Mouse (Mus musculus): ENCODE results near the gene Decr2.
"Not testable (repeated sequence)": the region's sequence is repeated elsewhere in the genome, so short reads cannot be mapped to it uniquely, and the experiment has no call there.

The Decr2 gene

DNA sequence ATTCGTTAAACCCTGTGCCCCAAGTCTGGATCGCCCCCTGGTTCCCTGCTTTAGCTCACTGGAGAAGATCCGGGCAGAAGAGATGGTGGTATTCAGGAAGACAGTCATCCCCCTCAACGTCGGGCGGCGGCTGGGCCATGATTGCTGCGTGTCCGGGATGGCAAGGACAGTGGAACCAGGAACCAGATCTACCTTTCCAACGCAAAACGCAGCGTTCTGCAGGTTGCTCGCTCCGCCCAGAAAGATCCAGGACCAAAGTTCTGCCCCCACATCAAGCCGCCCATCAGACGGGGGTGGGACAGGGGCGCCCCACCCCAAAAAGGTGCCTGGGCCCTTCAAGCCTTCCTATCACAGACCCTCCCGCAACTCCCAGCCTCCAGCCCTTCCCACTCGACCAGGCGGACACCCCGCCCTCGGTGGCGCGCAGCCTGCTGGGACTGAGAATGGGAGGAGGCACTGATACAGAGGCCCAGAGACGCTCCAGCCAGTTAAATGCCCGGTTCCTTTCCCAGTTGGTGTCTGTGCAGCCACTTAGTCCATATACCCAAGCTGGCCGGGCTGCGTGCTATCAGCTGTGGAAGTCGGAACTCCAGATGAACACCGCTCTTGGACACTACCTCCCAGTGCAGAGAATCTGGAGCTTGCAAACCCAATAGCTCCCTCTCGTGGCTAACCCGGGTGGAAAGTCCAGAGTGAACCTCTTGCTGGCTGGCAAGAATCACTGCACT, at the start of gene Decr2:
Gene Decr2 (minus strand): TSS at position 433 of the 728 bp plus-strand sequence.
- peak; percentile 92 to 95 for DNase-seq

DNA sequence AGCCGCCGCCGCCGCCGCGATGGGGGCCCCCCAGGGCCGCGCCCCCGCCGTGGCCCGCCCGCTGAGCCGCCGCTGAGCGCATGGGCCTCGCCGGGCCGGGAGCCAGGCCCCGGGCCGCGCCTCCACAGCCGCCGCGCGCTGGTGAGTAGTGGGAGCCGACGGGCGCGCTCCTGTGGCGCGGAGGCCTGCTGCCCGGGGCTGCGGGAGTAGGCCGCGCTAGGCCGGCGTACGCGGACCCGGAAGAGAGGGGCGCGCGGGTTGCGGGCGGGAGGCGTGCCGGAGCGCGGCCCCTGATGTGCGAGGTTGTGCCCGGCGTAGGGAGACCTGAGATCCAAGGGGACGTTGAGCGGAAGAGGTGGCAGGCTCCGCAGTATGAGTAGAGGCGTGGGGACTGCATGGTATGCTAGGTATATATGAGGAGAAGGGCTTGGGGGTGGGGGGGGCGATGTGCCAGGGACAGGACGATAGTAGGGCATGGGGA, 48.8 kb upstream of the Decr2 start:
- DNase-seq: no peak

DNA sequence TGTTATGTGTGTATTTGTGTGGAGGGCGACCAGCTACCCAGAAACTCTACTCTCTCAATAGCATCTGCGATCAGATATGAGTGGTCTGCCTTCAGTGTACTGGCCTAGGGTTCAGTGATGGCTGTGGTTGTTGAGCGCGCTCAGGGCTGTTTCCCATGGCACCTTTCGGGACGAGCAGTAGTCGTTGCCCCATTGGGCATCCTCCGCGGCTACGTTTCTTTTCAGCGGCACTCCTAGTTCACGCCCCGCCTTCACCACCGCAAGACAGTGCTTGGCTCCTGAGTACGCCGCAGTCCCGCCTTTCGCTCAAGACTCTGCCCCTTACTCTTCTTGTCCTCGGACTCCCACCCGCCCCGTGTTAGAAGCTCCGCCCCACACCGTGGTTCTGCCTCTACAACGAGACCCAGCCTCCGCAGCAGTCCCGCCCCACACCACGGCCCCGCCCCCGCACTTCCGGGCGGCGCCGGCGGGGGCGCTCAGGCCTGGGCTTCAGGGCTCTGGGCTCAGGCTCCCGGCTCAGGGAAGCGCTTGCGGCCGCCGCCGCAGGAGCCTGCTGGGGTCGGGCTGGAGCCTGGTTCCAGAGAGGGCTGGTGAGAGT, 48.2 kb upstream of the Decr2 start, which contains the start of gene Axin1:
Gene Axin1 (plus strand): TSS at position 450 of the 598 bp plus-strand sequence.
- peak; percentile 95 to 97 for DNase-seq

DNA sequence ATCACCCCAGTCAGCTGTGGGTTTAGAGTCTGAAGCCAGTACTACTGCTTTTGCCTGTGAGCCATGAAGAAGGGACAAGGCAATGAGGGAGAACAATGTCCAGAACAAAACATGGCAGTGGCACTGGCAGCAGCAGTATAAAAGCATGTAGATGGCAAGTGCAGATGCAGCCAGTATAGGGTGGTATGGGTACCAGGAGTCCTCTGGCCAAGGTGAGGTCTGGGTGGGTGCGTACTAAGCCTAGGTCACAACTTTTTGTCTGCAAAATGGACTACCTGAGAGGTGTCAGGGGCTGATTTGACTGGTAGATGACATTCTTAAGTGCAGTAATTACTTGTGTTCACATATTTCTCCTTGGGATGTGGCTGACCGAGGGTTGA, 47.6 kb upstream of the Decr2 start:
- DNase-seq: no peak

- no peak for DNase-seq
Observed at GRCm38 (mm10) chr17:26137106-26137750, 47.1 kb upstream of the Decr2 start.

GRCm38 (mm10) chr17:26131856-26132853, 42.0 kb upstream of the Decr2 start:
- no peak for DNase-seq

GRCm38 (mm10) chr17:26131062-26131732, 41.1 kb upstream of the Decr2 start:
- no peak for DNase-seq

- DNase-seq: no peak
Observed at GRCm38 (mm10) chr17:26125226-26125625, 35.1 kb upstream of the Decr2 start.

DNA sequence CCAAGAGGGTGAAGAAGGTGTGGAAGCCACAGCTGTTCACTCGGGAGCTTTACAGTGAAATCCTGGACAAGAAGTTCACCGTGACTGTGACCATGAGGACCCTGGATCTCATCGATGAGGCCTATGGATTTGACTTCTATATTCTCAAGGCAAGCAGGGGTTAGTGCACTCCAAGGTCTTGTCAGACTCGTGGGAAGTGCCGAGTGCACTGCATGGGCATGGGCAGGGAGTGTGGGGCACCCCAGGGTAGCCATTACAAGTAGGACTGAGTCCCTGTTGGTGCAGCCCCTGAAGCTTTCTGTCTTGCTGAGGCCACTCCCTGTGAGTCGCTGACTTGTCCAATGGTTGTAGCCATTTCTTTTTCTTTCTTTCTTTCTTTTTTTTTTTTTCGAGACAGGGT, 34.4 kb upstream of the Decr2 start:
- no peak for DNase-seq

DNA sequence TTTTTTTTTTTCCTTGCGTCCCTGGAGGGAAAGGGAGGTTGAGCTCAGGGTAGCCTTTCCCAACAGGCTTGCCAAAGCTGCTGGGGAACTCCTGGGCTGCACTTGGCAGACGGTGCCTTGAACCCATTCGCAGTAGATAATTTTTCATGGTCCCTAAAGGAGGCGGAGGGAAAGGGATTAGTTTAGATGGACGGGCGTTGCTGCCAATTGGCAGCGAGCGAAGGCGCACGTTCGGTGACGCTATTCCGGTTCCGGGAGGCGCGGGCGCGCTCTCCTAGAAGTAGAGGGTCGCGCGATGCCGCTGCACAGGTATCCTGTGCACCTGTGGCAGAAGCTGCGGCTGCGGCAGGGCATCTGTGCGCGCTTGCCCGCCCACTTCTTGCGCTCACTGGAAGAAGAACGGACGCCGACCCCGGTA, 33.1 kb upstream of the Decr2 start, which contains the start of gene Mrpl28:
Gene Mrpl28 (plus strand): TSS at position 234 of the 418 bp plus-strand sequence.
- peak; percentile 90 to 92 for DNase-seq

DNA sequence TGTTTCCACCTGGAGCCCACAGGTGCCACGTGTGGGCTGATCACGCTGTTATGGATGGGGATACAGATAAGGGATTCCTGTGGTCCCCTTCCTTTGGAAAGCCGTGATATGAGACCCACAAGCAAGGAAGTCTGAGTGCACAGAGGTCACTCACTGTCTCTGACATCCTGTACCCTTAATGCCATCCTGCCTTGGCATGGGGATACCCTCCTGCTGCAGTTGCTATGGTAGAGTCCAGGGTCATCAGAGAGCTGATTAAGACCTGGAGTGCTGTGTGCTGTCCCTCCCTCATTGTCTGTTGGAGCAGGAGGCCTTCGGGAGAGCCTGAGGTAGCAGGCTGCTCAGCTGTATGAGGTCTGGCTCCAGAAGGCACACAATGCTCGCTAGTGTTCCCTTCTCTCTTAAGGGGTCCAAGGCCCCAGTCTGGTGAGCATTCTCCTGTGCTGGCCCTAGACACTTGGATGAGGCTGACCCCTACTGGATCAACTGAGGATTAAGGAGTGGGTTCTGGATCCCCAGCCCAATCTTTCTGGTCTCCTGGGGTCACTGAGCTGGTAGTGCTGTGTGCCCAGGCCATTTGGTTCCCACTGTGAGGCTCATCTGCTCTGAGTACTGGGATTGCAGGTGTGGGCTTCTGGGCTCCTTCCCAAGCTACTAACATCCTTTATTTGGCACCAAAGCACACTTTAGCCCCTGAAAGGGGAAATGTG, 32.4 kb upstream of the Decr2 start:
- DNase-seq: no peak

GRCm38 (mm10) chr17:26119766-26120710, 29.9 kb upstream of the Decr2 start:
- DNase-seq: peak in 1 of 2 experiments; percentile 50

DNA sequence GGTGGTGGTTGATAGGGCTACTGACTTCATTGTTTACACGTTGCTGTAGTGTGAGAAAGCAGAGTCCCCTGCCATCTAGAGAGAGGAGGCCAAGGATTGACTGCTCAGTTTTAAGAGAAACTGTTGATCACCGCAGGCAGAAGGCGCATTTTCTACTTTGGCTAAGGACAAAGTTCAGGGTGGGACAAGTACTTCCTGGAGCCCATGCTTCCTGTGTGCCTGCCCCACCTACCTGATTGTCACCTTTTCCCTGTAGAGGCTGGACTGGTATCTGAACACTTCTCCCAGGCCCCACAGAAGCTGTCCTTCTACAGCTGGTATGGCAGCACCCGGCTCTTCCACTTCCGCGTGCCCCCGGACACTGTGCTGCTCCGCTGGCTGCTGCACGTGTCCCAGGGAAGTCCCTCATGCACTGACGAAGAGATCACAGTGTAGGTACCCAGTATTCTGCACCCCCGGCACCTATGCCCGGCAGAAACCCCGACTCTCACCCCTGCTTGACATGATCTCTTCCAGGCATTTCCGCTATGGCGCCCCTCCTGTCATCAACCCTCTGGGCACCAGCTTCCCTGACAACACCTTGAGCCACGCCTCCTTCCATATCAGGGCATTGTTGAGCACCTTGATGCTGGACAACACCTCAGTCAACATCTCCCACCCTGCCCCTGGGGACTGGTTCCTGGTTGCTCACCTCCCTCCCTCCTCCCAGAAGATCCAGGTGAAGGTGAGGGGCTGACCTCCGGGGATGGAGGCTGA, 26.5 kb upstream of the Decr2 start:
- no peak for DNase-seq

DNA sequence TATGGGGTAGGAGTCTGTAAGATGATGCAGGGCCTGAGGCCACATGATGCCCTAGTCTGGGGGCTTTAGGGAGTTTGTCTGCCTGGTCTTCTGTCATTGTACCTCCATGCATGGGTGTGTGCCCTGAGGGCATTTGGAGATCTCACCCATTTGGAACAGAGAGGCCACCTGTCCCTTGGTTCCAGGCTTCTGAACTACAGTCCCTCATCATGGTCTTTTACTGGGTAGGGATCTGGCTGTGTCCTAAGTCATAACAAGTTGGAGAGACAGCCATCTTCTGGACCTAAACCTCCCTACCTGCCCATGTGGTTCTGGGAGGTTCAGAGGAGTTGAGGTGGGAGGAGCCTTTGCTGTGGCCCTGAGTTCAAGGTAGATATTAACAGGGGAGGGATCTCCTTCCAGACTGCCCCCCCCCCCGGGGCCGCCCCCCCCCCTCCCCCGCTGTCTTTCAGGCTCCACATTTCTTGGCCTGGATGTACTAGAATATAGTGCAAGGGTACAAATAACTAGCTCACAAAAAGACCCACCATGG, 25.9 kb upstream of the Decr2 start:
- DNase-seq: peak; percentile 68 to 80

- peak; percentile 93 to 96 for DNase-seq
Observed at GRCm38 (mm10) chr17:26115205-26115898, 25.2 kb upstream of the Decr2 start.

- DNase-seq: not testable (repeated sequence)
Observed at GRCm38 (mm10) chr17:26114461-26114860, 24.3 kb upstream of the Decr2 start.

DNA sequence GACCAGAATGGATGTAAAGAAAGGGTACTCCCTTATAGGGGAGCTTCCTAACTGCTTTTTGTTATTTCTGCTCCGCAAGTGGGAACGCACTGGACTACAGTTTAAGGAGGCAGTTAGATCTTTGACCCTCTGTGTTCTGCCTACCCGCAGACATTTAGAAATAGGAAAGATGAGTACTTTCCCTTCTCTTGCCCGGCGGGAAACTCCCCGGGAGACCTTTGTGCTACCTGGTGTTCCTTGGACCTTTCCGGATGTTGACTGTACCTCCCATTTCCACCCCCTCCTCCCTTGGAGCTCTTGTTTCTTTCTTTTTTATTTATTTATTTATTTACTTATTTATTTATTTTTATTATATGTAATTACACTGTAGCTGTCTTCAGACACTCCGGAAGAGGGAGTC, 23.9 kb upstream of the Decr2 start:
- DNase-seq: peak; percentile 80 to 82
